Mouse (Mus musculus) spleen, adult 12 weeks (tissue): ENCODE results near the gene Grm3.

Source experiments
- DNase-seq: peaks from one replicate; pipeline ENCODE4 v3.0.0; 2022; ENCODE audit warnings: low spot score

Grm3 gene

GRCm38 (mm10) chr5:9724956-9725600 is at the start of gene Grm3:
Grm3 (minus strand) TSS chr5:9725170.
- no peak for DNase-seq

GRCm38 (mm10) chr5:9755751-9756150 is 30.8 kb upstream of the Grm3 start:
- DNase-seq: no peak

GRCm38 (mm10) chr5:9748184-9748583 is 23.2 kb upstream of the Grm3 start:
- no peak for DNase-seq

GRCm38 (mm10) chr5:9744120-9744519 is 19.1 kb upstream of the Grm3 start:
- no peak for DNase-seq

- DNase-seq: no peak
These were observed 765 bp upstream of the Grm3 start for GRCm38 (mm10) chr5:9725601-9726268.

- no peak for DNase-seq
These were observed 549 bp downstream of the Grm3 start for GRCm38 (mm10) chr5:9724287-9724955.

- DNase-seq: no peak
These were observed 3.8 kb downstream of the Grm3 start for GRCm38 (mm10) chr5:9721136-9721535.

GRCm38 (mm10) chr5:9716295-9716694 is 8.7 kb downstream of the Grm3 start:
- DNase-seq: no peak

- no peak for DNase-seq
These were observed 17.9 kb downstream of the Grm3 start for GRCm38 (mm10) chr5:9707096-9707495.

GRCm38 (mm10) chr5:9703385-9704009 is 21.5 kb downstream of the Grm3 start:
- no peak for DNase-seq

- DNase-seq: no peak
These were observed 22.1 kb downstream of the Grm3 start for GRCm38 (mm10) chr5:9702656-9703384.

GRCm38 (mm10) chr5:9692333-9692732 is 32.6 kb downstream of the Grm3 start:
- no peak for DNase-seq

GRCm38 (mm10) chr5:9690599-9691242 is 34.2 kb downstream of the Grm3 start:
- DNase-seq: no peak

- no peak for DNase-seq
These were observed 34.8 kb downstream of the Grm3 start for GRCm38 (mm10) chr5:9690192-9690591.

GRCm38 (mm10) chr5:9683204-9683603 is 41.8 kb downstream of the Grm3 start:
- DNase-seq: no peak

- DNase-seq: no peak
These were observed 56.0 kb downstream of the Grm3 start for GRCm38 (mm10) chr5:9669002-9669401.

GRCm38 (mm10) chr5:9663416-9663815 is 61.6 kb downstream of the Grm3 start:
- DNase-seq: no peak

- DNase-seq: no peak
These were observed 62.9 kb downstream of the Grm3 start for GRCm38 (mm10) chr5:9661870-9662589.

GRCm38 (mm10) chr5:9638612-9639011 is 86.4 kb downstream of the Grm3 start:
- no peak for DNase-seq

- DNase-seq: no peak
These were observed 97.8 kb downstream of the Grm3 start for GRCm38 (mm10) chr5:9627220-9627619.

GRCm38 (mm10) chr5:9624396-9624795 is 100.6 kb downstream of the Grm3 start:
- no peak for DNase-seq
